Mouse (Mus musculus): ENCODE results near the gene Pip5k1c.

GRCm38 (mm10) chr10:81318589-81319329 is 26.0 kb downstream of the Pip5k1c start:
- no peak for TF ChIP-seq POLR2A (IDR thresholded peaks at IDR 0.05; ENCODE audit: borderline replicate concordance, insufficient read depth, low read length)
- no peak for TF ChIP-seq CTCF (IDR thresholded peaks at IDR 0.05; ENCODE audit: borderline replicate concordance, insufficient read depth, low read depth, low read length)

Data from cerebellum, adult 2 months (tissue).